Mouse (Mus musculus): Measurements from ENCODE around the gene Ffar2.

The Ffar2 gene

GRCm38 (mm10) chr7:30769236-30769635 is 54.3 kb downstream of the Ffar2 start:
- no peak for DNase-seq (ENCODE audit: low spot score in 2 of 2)
